Mouse (Mus musculus): ENCODE results near the gene Jpt1. TPM values are rescaled to one million over a fixed set of nuclear protein-coding genes. Genes with fewer than 3 reads are reported as not detected.

The Jpt1 gene
- 88.9 TPM for polyA plus RNA-seq (2014; fragmentation: Illumina TruSeq; extraction: RNeasy Lipid Tissue Mini Kit (QIAGEN cat#74804); ENCODE audit: low read depth, low replicate concordance)

GRCm38 (mm10) chr11:115514238-115514663 is at the start of gene Jpt1:
TSS of gene Jpt1 (minus strand) at chr11:115514387.

DNA sequence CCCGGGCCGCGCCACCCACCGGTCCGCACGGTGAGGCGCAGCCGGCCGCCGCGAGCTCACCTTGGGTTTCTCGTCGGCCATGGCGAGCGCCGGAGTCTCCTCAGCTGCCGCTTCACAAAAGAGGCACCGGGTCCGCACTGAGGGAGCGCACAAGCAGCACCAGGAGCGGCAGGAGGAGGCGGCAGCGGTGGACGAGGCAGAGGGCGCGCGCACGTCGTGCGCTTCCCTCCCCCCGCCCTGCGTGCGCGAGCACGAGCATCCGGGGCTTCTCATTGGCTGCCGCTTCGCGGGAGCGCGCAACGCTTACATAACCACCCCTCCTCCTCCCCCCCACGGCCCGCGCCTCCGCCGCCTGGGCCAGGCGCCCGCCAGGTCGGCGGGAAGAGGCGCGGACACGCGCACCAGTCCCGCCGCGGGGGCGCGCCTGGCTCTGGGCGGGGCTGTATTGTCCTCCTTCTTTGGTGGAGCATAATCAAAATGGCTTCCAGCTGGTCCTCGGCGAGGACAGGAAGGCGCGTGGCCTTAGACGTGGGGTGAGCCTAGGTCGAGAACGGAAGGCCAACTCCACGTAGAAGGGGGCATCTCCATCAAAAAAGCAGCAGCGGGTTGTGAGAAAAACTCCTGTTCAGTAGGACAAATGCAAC is 22.0 kb upstream of the Jpt1 start, which contains the start of gene Sumo2:
Gene Sumo2 (minus strand): TSS at position 239 of the 644 bp plus-strand sequence.

GRCm38 (mm10) chr11:115491356-115492083 is 22.7 kb downstream of the Jpt1 start, which contains the start of gene Nt5c:
TSS of gene Nt5c (minus strand) at chr11:115491862.

DNA sequence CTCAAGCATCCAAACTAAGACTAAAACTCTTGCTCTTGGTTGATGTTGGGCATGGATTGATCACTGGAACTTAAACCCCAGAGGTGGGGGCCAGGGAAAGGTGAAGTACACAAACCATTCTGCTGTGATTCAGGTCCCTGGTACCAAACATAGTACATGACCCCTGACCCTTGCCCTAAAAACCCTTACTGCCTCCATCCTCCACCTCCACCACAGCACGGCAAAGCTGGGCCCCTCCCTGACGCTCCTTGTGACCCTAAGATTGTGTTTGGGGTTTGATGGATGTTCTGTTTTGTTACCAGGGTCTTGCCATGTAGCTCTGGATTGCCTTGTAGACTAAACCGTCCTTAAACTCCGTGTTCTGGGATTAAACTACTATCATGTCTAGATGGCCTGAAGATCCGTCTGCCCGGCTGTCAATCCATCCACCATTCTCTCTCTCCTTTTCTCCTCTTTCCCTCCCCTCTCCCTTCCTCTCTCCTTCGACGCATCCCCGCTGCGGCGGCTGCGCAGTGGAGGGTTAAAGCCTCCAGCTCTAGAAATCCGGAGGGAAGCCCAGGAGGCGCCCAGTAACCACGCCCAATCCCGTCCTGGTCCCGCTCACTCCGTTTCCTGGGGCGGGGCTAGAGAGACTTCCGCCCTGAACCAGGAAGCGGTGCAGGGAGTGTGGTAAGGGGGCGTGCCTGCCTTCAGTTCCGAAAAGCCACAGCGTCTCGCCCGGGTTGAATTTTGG is 39.0 kb downstream of the Jpt1 start, which contains the start of gene Armc7:
Gene Armc7 (plus strand): TSS at position 643 of the 733 bp plus-strand sequence.

DNA sequence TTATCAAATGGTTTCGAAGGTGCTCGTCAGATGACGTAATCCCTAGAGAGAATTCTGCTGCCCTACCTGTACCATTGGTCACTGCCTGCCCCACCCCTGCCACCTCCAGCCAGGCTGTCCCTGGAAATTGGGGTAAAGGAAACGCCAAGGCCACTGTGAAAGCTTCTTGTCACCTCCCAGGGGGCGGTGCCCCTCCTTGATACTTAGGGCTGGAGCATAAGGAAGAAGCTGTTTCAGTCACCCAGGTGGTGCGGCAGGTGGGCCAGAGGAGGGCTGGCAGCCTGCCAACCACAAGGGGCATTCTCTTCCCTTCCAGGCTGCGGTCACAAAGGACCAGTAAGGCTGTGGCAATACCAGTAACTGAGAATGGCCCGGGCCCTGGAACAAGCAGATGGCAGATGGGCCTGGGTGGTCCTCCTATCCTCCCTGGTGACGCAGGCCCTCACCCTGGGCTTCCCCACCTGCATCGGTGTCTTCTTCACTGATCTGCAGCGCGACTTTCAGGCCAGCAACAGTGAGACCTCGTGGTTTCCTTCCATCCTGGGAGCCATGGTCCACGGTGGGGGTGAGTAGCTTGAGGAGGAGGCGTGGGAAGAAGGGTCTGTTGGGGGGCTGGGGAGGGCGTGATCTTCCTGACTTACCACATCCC is 51.8 kb downstream of the Jpt1 start, which contains the start of gene Slc16a5:
Gene Slc16a5 (plus strand): TSS at position 232 of the 649 bp plus-strand sequence.

Other genes with a start within 250 kb of the Jpt1 start
- gene Grin2c, start 247.1 kb downstream of the Jpt1 start, polyA plus RNA-seq (2014; fragmentation: Illumina TruSeq; extraction: RNeasy Lipid Tissue Mini Kit (QIAGEN cat#74804); ENCODE audit: low read depth, low replicate concordance): 1.4 TPM
- 14.0 TPM for gene Fdxr, start 237.3 kb downstream of the Jpt1 start, polyA plus RNA-seq (2014; fragmentation: Illumina TruSeq; extraction: RNeasy Lipid Tissue Mini Kit (QIAGEN cat#74804); ENCODE audit: low read depth, low replicate concordance)
- gene Fads6, start 216.7 kb downstream of the Jpt1 start, polyA plus RNA-seq (2014; fragmentation: Illumina TruSeq; extraction: RNeasy Lipid Tissue Mini Kit (QIAGEN cat#74804); ENCODE audit: low read depth, low replicate concordance): 2.6 TPM
- gene Otop2, start 207.2 kb downstream of the Jpt1 start, polyA plus RNA-seq (2014; fragmentation: Illumina TruSeq; extraction: RNeasy Lipid Tissue Mini Kit (QIAGEN cat#74804); ENCODE audit: low read depth, low replicate concordance): not detected
- not detected for gene Ush1g, start 192.3 kb downstream of the Jpt1 start, polyA plus RNA-seq (2014; fragmentation: Illumina TruSeq; extraction: RNeasy Lipid Tissue Mini Kit (QIAGEN cat#74804); ENCODE audit: low read depth, low replicate concordance)
- gene Otop3, start 179.7 kb downstream of the Jpt1 start, polyA plus RNA-seq (2014; fragmentation: Illumina TruSeq; extraction: RNeasy Lipid Tissue Mini Kit (QIAGEN cat#74804); ENCODE audit: low read depth, low replicate concordance): not detected
- gene Hid1, start 146.6 kb downstream of the Jpt1 start, polyA plus RNA-seq (2014; fragmentation: Illumina TruSeq; extraction: RNeasy Lipid Tissue Mini Kit (QIAGEN cat#74804); ENCODE audit: low read depth, low replicate concordance): 3.8 TPM
- gene Cdr2l, start 132.5 kb downstream of the Jpt1 start, polyA plus RNA-seq (2014; fragmentation: Illumina TruSeq; extraction: RNeasy Lipid Tissue Mini Kit (QIAGEN cat#74804); ENCODE audit: low read depth, low replicate concordance): 3.8 TPM
- gene Mrpl58, start 110.6 kb downstream of the Jpt1 start, polyA plus RNA-seq (2014; fragmentation: Illumina TruSeq; extraction: RNeasy Lipid Tissue Mini Kit (QIAGEN cat#74804); ENCODE audit: low read depth, low replicate concordance): 115 TPM
- gene Atp5h, start 94.4 kb downstream of the Jpt1 start, polyA plus RNA-seq (2014; fragmentation: Illumina TruSeq; extraction: RNeasy Lipid Tissue Mini Kit (QIAGEN cat#74804); ENCODE audit: low read depth, low replicate concordance): 3,222 TPM
- gene Kctd2, start 94.3 kb downstream of the Jpt1 start, polyA plus RNA-seq (2014; fragmentation: Illumina TruSeq; extraction: RNeasy Lipid Tissue Mini Kit (QIAGEN cat#74804); ENCODE audit: low read depth, low replicate concordance): 34.3 TPM
- not detected for gene Trim80, start 73.8 kb downstream of the Jpt1 start, polyA plus RNA-seq (2014; fragmentation: Illumina TruSeq; extraction: RNeasy Lipid Tissue Mini Kit (QIAGEN cat#74804); ENCODE audit: low read depth, low replicate concordance)
- gene Slc16a5, start 51.9 kb downstream of the Jpt1 start, polyA plus RNA-seq (2014; fragmentation: Illumina TruSeq; extraction: RNeasy Lipid Tissue Mini Kit (QIAGEN cat#74804); ENCODE audit: low read depth, low replicate concordance): not detected
- 2.1 TPM for gene Armc7, start 38.7 kb downstream of the Jpt1 start, polyA plus RNA-seq (2014; fragmentation: Illumina TruSeq; extraction: RNeasy Lipid Tissue Mini Kit (QIAGEN cat#74804); ENCODE audit: low read depth, low replicate concordance)
- gene Nt5c, start 22.5 kb downstream of the Jpt1 start, polyA plus RNA-seq (2014; fragmentation: Illumina TruSeq; extraction: RNeasy Lipid Tissue Mini Kit (QIAGEN cat#74804); ENCODE audit: low read depth, low replicate concordance): 14.9 TPM
- gene Sumo2, start 21.9 kb upstream of the Jpt1 start, polyA plus RNA-seq (2014; fragmentation: Illumina TruSeq; extraction: RNeasy Lipid Tissue Mini Kit (QIAGEN cat#74804); ENCODE audit: low read depth, low replicate concordance): 255 TPM
- gene Nup85, start 50.0 kb upstream of the Jpt1 start, polyA plus RNA-seq (2014; fragmentation: Illumina TruSeq; extraction: RNeasy Lipid Tissue Mini Kit (QIAGEN cat#74804); ENCODE audit: low read depth, low replicate concordance): 37.0 TPM
- 79.9 TPM for gene Mrps7, start 89.5 kb upstream of the Jpt1 start, polyA plus RNA-seq (2014; fragmentation: Illumina TruSeq; extraction: RNeasy Lipid Tissue Mini Kit (QIAGEN cat#74804); ENCODE audit: low read depth, low replicate concordance)
- 13.7 TPM for gene Gga3, start 89.7 kb upstream of the Jpt1 start, polyA plus RNA-seq (2014; fragmentation: Illumina TruSeq; extraction: RNeasy Lipid Tissue Mini Kit (QIAGEN cat#74804); ENCODE audit: low read depth, low replicate concordance)
- gene Mif4gd, start 98.6 kb upstream of the Jpt1 start, polyA plus RNA-seq (2014; fragmentation: Illumina TruSeq; extraction: RNeasy Lipid Tissue Mini Kit (QIAGEN cat#74804); ENCODE audit: low read depth, low replicate concordance): 62.3 TPM
- 53.1 TPM for gene Slc25a19, start 113.9 kb upstream of the Jpt1 start, polyA plus RNA-seq (2014; fragmentation: Illumina TruSeq; extraction: RNeasy Lipid Tissue Mini Kit (QIAGEN cat#74804); ENCODE audit: low read depth, low replicate concordance)
- gene Grb2, start 194.2 kb upstream of the Jpt1 start, polyA plus RNA-seq (2014; fragmentation: Illumina TruSeq; extraction: RNeasy Lipid Tissue Mini Kit (QIAGEN cat#74804); ENCODE audit: low read depth, low replicate concordance): 83.0 TPM